Mouse (Mus musculus) inflammation-experienced regulatory T-cells (primary cell): ENCODE results near the gene Mup17. TPM values are rescaled to one million over a fixed set of nuclear protein-coding genes. Genes with fewer than 3 reads are reported as not detected.

Experiments used
- polyA plus RNA-seq, 2 experiments: library from polyadenylated mRNA; unstranded; fragments of 100-300 nt; shearing (Covaris generic); gene quantifications; one replicate each; pipeline ENCODE4 v1.2.1; 2017

Gene Mup17
- polyA plus RNA-seq, result not detected

GRCm38 (mm10) chr4:61595771-61596170 is at the start of gene Mup17:
Mup17 (minus strand) TSS chr4:61595871.

Other genes starting within 250 kb of the Mup17 start
- gene Mup15, start 156.1 kb downstream of the Mup17 start, polyA plus RNA-seq, result not detected
- not detected for gene Mup16, start 76.3 kb downstream of the Mup17 start, polyA plus RNA-seq
- gene Mup18, start 78.3 kb upstream of the Mup17 start, polyA plus RNA-seq, result not detected
- not detected for gene Mup19, start 186.4 kb upstream of the Mup17 start, polyA plus RNA-seq
- gene Mup5, start 239.4 kb upstream of the Mup17 start, polyA plus RNA-seq, result under 1 TPM in 1 of 2 experiments, not detected in 1; 0.65 TPM